ENCODE assay signal across 13 mouse cellular contexts in genomic region chr13:94262551-94262950, GRCm38 (mm10). TPM values are rescaled to one million over a fixed set of nuclear protein-coding genes. Genes with fewer than 3 reads are reported as not detected.
DNase-seq lines count a peak whose midpoint lies in the region; ATAC-seq and TF ChIP-seq lines count a peak whose summit lies in the region.
"Had no signal": no experiment of that assay in that cellular context is flagged by ENCODE, and none has a peak within 500 bp of the region (broad histone marks: within the 10 kb centered on the region; RNA-seq: fewer than 3 reads in every experiment).

No protein-coding gene starts in this region.

- H3K4me2 ChIP-seq in liver, embryonic 12.5 days: peak overlapping the region; percentile 19; the same call in 1 of the 2 replicates
- no peak overlapping the region for H3K4me2 ChIP-seq in kidney, embryonic 15.5 days
- H3K4me2 ChIP-seq: embryonic facial prominence, embryonic 12.5 days; hindbrain, embryonic 12.5 days had no signal

- no peaks in the 10 kb centered on the region; the same call in 1 of the 2 replicates for H3K36me3 ChIP-seq in liver, embryonic 12.5 days
- H3K36me3 ChIP-seq in kidney, embryonic 15.5 days: no peaks in the 10 kb centered on the region
- H3K36me3 ChIP-seq: embryonic facial prominence, embryonic 12.5 days; hindbrain, embryonic 12.5 days had no signal

- intact Hi-C loops in left cerebral cortex, adult 2 months (cut with DNase I): no loop called here

- WGBS in cerebellum, adult 2 months: 27% methylated on average over 4 of the region's 4 CpGs
- 36% methylated on average over 4 of the region's 4 CpGs for WGBS in liver, embryonic 12.5 days (ENCODE audit: insufficient replicate concordance)
- WGBS in kidney, embryonic 15.5 days: 71% methylated on average over 4 of the region's 4 CpGs

- ATAC-seq in Patski: peak; percentile 28
- peak; percentile 80 for ATAC-seq in liver, embryonic 12.5 days
- no peak for ATAC-seq in kidney, embryonic 15.5 days (replicated peaks; ENCODE audit: low FRiP score)

- no peaks in the 10 kb centered on the region for H3K27me3 ChIP-seq in Patski
- H3K27me3 ChIP-seq in cerebellum, adult 2 months (ENCODE audit: control insufficient read depth, insufficient read depth, low read length): no peaks in the 10 kb centered on the region
- H3K27me3 ChIP-seq in liver, embryonic 12.5 days (replicated peaks): no peaks in the 10 kb centered on the region
- H3K27me3 ChIP-seq in kidney, embryonic 15.5 days: no peaks in the 10 kb centered on the region
- H3K27me3 ChIP-seq: embryonic facial prominence, embryonic 12.5 days; hindbrain, embryonic 12.5 days had no signal

- H3K9me3 ChIP-seq in liver, embryonic 12.5 days (replicated peaks): no peaks in the 10 kb centered on the region; the same call in 1 of the 2 replicates
- H3K9me3 ChIP-seq in kidney, embryonic 15.5 days (replicated peaks): no peaks in the 10 kb centered on the region
- H3K9me3 ChIP-seq: embryonic facial prominence, embryonic 12.5 days; hindbrain, embryonic 12.5 days had no signal

- peaks cover 22% of the 10 kb centered on the region for H3K4me1 ChIP-seq in cerebellum, adult 2 months (ENCODE audit: control insufficient read depth, insufficient read depth, low read length)
- H3K4me1 ChIP-seq in liver, embryonic 12.5 days: peaks cover 89% of the 10 kb centered on the region
- H3K4me1 ChIP-seq in kidney, embryonic 15.5 days: peaks cover 1% of the 10 kb centered on the region; the same call in 1 of the 2 replicates
- H3K4me1 ChIP-seq: embryonic facial prominence, embryonic 12.5 days; hindbrain, embryonic 12.5 days had no signal

- DNase-seq in 416B (ENCODE audit: low read depth) (peak; percentile 83), Patski (ENCODE audit: low read depth, low spot score) (no peak)
- DNase-seq in cerebellum, adult 2 months: peak; percentile 49 to 75
- no peak for DNase-seq in left cerebral cortex, adult 2 months (ENCODE audit: extremely low spot score in 1 of 2, low spot score in 2 of 2)
- DNase-seq in layer of hippocampus, postnatal 14 days (ENCODE audit: low spot score in 2 of 2): no peak
- DNase-seq: heart, adult 11 months; kidney, adult 8-10 months; layer of hippocampus, postnatal 36 days; thymus, adult 2 months had no signal

- TF ChIP-seq CTCF in Patski (IDR thresholded peaks at IDR 0.05): no peak
- no peak for TF ChIP-seq CTCF in cerebellum, adult 2 months (IDR thresholded peaks at IDR 0.05; ENCODE audit: borderline replicate concordance, insufficient read depth, low read depth, low read length)
- no peak for TF ChIP-seq CTCF in left cerebral cortex, adult 2 months (IDR thresholded peaks at IDR 0.05)

- CTCF ChIA-PET in Patski (lab: Charles Lee): interaction anchor here (0.8 to 1.1 kb wide), 3 partner anchors 12 to 470 kb away, joined by 3 read pairs; no protein-coding TSS in a partner anchor

- no peak overlapping the region for H3K27ac ChIP-seq in cerebellum, adult 2 months (ENCODE audit: insufficient read depth, low read length)
- H3K27ac ChIP-seq in liver, embryonic 12.5 days: peak overlapping the region; percentile 83
- no peak overlapping the region for H3K27ac ChIP-seq in left cerebral cortex, adult 2 months
- H3K27ac ChIP-seq in kidney, embryonic 15.5 days: no peak overlapping the region
- H3K27ac ChIP-seq: embryonic facial prominence, embryonic 12.5 days; hindbrain, embryonic 12.5 days had no signal

- TF ChIP-seq POLR2A in cerebellum, adult 2 months (IDR thresholded peaks at IDR 0.05; ENCODE audit: borderline replicate concordance, insufficient read depth, low read length): no peak

- POLR2A ChIA-PET in Patski (lab: Charles Lee): interaction anchor here (0.6 to 0.8 kb wide), 3 partner anchors 14 to 824 kb away, joined by 4 read pairs; no protein-coding TSS in a partner anchor

- in situ Hi-C loops in Patski (cut with MboI; ENCODE audit: low pct_unique_long_range_greater_than_20kb): no loop called here

- H3K4me3 ChIP-seq in cerebellum, adult 2 months (replicated peaks; ENCODE audit: insufficient read depth, low read depth, low read length): no peak overlapping the region
- no peak overlapping the region for H3K4me3 ChIP-seq in liver, embryonic 12.5 days
- no peak overlapping the region for H3K4me3 ChIP-seq in left cerebral cortex, adult 2 months
- no peak overlapping the region for H3K4me3 ChIP-seq in kidney, embryonic 15.5 days (replicated peaks)
- H3K4me3 ChIP-seq: embryonic facial prominence, embryonic 12.5 days; hindbrain, embryonic 12.5 days had no signal

- H3K9ac ChIP-seq in liver, embryonic 12.5 days: 0 out of 2 replicates have a peak overlapping the region, but pooled peaks have one; percentile 30
- no peak overlapping the region for H3K9ac ChIP-seq in kidney, embryonic 15.5 days
- H3K9ac ChIP-seq: embryonic facial prominence, embryonic 12.5 days; hindbrain, embryonic 12.5 days had no signal

RNA-seq across cellular contexts. Expression of gene Scamp1, which starts 23.1 kb away (rescaled TPM):
- 74.9 TPM for polyA plus RNA-seq in Patski (2021)
- 97.6 and 101 TPM in 2 replicates for polyA plus RNA-seq in cerebellum, adult 2 months (2012; rRNA removed)
- 11.7 TPM in 2 replicates for polyA plus RNA-seq in liver, embryonic 12.5 days (2016; fragmentation: Nextera tagmentation; extraction: Ambion mirVana)
- 100 to 1,000 TPM; 172 to 178 TPM for total RNA-seq in left cerebral cortex, adult 2 months (2021)
- 100 to 1,000 TPM; 180 to 182 TPM for total RNA-seq in layer of hippocampus, postnatal 14 days (2021)
- 33.2 and 33.9 TPM in 2 replicates for polyA plus RNA-seq in kidney, embryonic 15.5 days (2015; fragmentation: Nextera tagmentation; extraction: Ambion mirVana)

Comparison
In these comparisons a context has a peak if more than half of its experiments do, and no peak if none do; other contexts are left out.
1. DNase-seq: peak in 416B (single experiment) and cerebellum, adult 2 months (2 of 2); none in Patski (single experiment), left cerebral cortex, adult 2 months (0 of 2) and layer of hippocampus, postnatal 14 days (0 of 2).